Mouse (Mus musculus) limb, embryonic 14.5 days (tissue): ENCODE data around the gene Klhl11. TPM values are rescaled to one million over a fixed set of nuclear protein-coding genes. Genes with fewer than 3 reads are reported as not detected.

Source experiments
- ATAC-seq: fragments of 200-750 bp; cut with Nextera tagmentation; 2 replicates; pipeline ENCODE4 v1.8.0; 2017; ENCODE audit warnings: low read depth, moderate number of reproducible peaks, moderate TSS enrichment; ENCODE audit not compliant: low FRiP score
- DNase-seq: peaks from one replicate; pipeline ENCODE4 v3.0.0-alpha.2; 2015; ENCODE audit warnings: low spot score
- H3K27ac ChIP-seq: fragments of 300-500 bp; sonication (generic); replicated peaks from 2 replicates; pipeline ENCODE4 v1.5.1; 2014; ENCODE audit warnings: low read depth, mild to moderate bottlenecking, low read length, moderate library complexity, mixed read lengths
- H3K27me3 ChIP-seq: fragments of 300-500 bp; sonication (generic); 2 replicates; pipeline ENCODE4 v1.6.1; 2014; ENCODE audit warnings: low read length, mixed read lengths; ENCODE audit not compliant: control insufficient read depth, insufficient read depth
- H3K36me3 ChIP-seq: fragments of 300-500 bp; sonication (generic); 2 replicates; pipeline ENCODE4 v1.6.1; 2014; ENCODE audit warnings: mild to moderate bottlenecking, low read length, moderate library complexity, mixed read lengths; ENCODE audit not compliant: control insufficient read depth, insufficient read depth
- H3K4me1 ChIP-seq: fragments of 300-500 bp; sonication (generic); 2 replicates; pipeline ENCODE4 v1.6.1; 2014; ENCODE audit warnings: antibody characterized with exemption, low read length, mixed read lengths; ENCODE audit not compliant: control insufficient read depth, insufficient read depth
- H3K4me2 ChIP-seq: fragments of 300-500 bp; sonication (generic); replicated peaks from 2 replicates; pipeline ENCODE4 v1.6.1; 2014; ENCODE audit warnings: low read depth, mild to moderate bottlenecking, low read length, moderate library complexity; ENCODE audit not compliant: severe bottlenecking
- H3K4me3 ChIP-seq: fragments of 300-500 bp; sonication (generic); replicated peaks from 2 replicates; pipeline ENCODE4 v1.5.1; 2014; ENCODE audit warnings: low read length
- H3K9ac ChIP-seq: fragments of 300-500 bp; sonication (generic); 2 replicates; pipeline ENCODE4 v1.6.1; 2014; ENCODE audit warnings: mild to moderate bottlenecking, low read depth, low read length, moderate library complexity; ENCODE audit not compliant: severe bottlenecking
- H3K9me3 ChIP-seq: fragments of 300-500 bp; sonication (generic); 2 replicates; pipeline ENCODE4 v1.6.1; 2016; ENCODE audit warnings: low read length; ENCODE audit not compliant: control insufficient read depth
- POLR2A ChIP-seq: fragments of 200-500 bp; IDR thresholded peaks from 2 replicates; pipeline ENCODE4 v1.8.0; 2012; ENCODE audit warnings: inconsistent platforms, mild to moderate bottlenecking, moderate library complexity, borderline replicate concordance; ENCODE audit not compliant: insufficient read depth, insufficient read length; ENCODE audit errors: extremely low read depth
- WGBS: fragments of 180-500 bp; shearing (Covaris S2); extraction: QIAGEN DNeasy Blood & Tissue Kit; methylation state at CpG from one replicate; pipeline ENCODE4 v1.1.7; 2014; 5-methylcytosine and 5-hydroxymethylcytosine counted together
- polyA plus RNA-seq, 2 experiments: library from polyadenylated mRNA; depleted of rRNA in 1 of 2; stranded (reverse) in 1 of 2; unstranded in 1 of 2; fragments of >200 nt; fragmentation: Nextera tagmentation in 1 of 2; extraction: Ambion mirVana in 1 of 2; gene quantifications; 2 replicates each; pipeline versions ENCODE4 v1.2.1 to v1.2.3; 2012 to 2014

Gene Klhl11
- polyA plus RNA-seq, 2 experiments = 5.5 to 11.5 TPM

DNA sequence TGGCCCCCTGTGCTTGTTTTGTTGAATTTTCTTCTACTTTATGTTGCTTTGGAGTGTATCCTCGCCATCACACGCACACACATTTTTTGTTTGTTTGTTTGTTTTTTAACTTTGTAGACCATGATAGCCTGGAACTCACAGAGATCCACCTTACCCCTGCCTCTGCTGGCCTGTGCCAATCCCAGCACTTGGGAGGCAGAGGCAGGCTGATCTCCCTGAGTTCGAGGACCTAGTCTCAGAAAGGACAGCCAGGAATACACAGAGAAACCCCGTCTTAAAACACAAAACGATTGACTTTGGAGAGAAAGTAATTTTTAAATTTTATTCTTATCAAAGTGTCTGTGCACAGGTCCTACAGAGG is 374 bp upstream of the Klhl11 start:
- Histone ChIP-seq H3K9me3 (no peaks in the 10 kb centered on the region), H3K9ac (no peak overlapping the region), H3K27ac (0 out of 2 replicates have a peak overlapping the region, but pooled peaks have one; percentile 26), H3K4me2 (peak overlapping the region; percentile 90), H3K4me3 (peak overlapping the region; percentile 99), H3K36me3 (peaks cover 19% of the 10 kb centered on the region), H3K27me3 (no peaks in the 10 kb centered on the region), H3K4me1 (peaks cover 18% of the 10 kb centered on the region)
- TF ChIP-seq POLR2A = no peak
- DNase-seq (no peak), ATAC-seq (peak; percentile 23; the same call in 1 of the 2 replicates)
- WGBS = 41% methylated on average over 5 of the region's 5 CpGs

DNA sequence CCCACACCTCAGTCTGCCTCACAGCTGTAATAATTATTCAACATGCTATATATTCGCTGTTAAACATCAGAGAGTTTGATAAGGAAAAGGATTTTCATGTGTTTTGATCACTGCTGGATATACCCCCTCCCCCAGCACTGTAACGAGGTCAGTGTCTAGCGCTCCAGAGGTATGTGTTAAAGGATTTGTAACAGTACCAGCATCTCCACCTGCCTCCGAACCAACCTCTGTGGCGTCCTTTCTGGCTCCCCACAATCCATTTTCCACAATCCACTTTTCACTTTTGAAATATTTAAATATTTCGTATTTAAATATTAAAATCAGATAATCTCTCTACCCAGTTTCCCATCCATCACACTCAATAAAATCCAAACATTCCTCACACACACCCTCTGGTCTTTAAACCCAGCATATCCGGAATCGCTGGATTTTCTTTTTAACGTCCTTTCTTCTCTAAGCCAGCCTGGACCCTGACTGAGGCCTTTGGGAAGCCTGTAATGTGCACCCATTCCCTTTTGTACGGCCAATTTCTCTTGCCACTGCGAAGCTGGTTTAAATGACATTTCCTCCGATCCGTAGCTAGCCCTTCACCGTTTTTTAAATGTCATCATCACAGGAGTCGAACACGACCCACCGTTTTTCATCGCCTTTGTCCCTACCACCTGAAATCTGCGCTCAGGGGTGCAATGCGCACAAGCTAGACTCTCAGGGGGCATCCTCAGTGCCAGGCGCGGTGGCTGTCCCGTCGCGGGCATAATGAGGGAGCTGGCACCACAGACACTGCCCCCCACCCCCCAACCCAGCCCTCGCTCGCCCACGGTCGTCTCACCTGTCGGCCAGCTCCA is 967 bp downstream of the Klhl11 start:
- no peak for TF ChIP-seq POLR2A
- Histone ChIP-seq H3K9me3 (no peaks in the 10 kb centered on the region), H3K9ac (peak overlapping the region; percentile 93), H3K4me3 (peak overlapping the region; percentile 99), H3K4me1 (peaks cover 18% of the 10 kb centered on the region), H3K36me3 (peaks cover 13% of the 10 kb centered on the region; the same call in 1 of the 2 replicates), H3K4me2 (peak overlapping the region; percentile 90), H3K27me3 (no peaks in the 10 kb centered on the region), H3K27ac (peak overlapping the region; percentile 81; the same call in 1 of the 2 replicates)
- no peak for ATAC-seq
- no peak for DNase-seq
- 4% methylated on average over 30 of the region's 30 CpGs for WGBS

DNA sequence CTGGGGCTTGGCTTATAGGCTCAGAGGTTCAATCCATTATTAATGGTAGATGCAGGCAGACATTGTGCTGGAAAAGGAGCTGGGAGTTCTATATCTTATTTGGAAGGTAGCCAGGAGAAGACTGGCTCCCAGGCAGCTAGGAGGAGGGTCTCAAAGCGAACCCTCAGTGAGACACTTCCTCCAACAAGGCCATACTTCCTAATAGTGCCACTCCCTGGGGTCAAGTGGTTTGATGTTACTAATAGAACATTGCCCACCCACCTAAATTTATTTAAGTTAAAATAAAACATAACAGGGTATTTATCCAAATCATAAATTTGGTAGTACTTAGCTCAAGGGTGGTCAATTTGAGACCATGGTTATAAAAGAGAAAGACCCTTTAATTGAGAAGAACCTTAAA is 6.7 kb downstream of the Klhl11 start:
- Histone ChIP-seq H3K9ac (no peak overlapping the region), H3K9me3 (no peaks in the 10 kb centered on the region), H3K27ac (no peak overlapping the region), H3K27me3 (no peaks in the 10 kb centered on the region), H3K4me3 (no peak overlapping the region), H3K4me2 (no peak overlapping the region), H3K36me3 (peaks cover 33% of the 10 kb centered on the region), H3K4me1 (peaks cover 10% of the 10 kb centered on the region)
- ATAC-seq (no peak), DNase-seq (no peak)
- TF ChIP-seq POLR2A = no peak
- WGBS = 92% methylated on average over 1 of the region's 1 CpGs

DNA sequence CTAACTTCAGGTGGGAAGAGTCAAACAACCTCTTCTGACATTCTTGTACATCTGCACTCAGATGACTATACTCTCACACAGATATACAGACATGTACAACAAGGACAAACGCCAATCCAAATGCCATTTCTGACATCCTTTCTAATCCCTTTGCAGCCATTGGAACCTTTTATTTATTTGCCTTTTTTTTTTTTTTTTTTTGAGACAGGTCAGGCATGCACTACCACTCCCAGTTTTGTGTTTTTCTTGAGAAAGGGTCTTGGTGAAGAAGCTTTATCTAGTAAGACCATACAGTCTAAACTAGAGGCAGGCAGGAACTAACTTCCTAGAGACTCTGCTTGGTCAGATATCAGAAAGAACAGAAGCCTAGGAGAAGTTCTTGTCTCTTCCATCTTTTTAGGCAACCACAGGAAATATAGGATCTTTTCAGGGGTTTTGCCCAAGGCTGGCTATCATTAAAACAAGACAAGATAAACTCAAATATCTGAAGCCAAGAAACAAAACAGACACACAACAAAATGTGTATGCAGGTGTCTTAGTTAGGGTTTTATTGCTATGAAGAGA is 7.2 kb downstream of the Klhl11 start:
- ATAC-seq (no peak), DNase-seq (no peak)
- H3K9ac ChIP-seq = no peak overlapping the region
- H3K27ac ChIP-seq = no peak overlapping the region
- WGBS = 91% methylated on average over 1 of the region's 1 CpGs
- H3K4me1 ChIP-seq = peaks cover 5% of the 10 kb centered on the region
- H3K27me3 ChIP-seq = no peaks in the 10 kb centered on the region
- H3K4me2 ChIP-seq = no peak overlapping the region
- peaks cover 33% of the 10 kb centered on the region for H3K36me3 ChIP-seq
- TF ChIP-seq POLR2A = no peak
- H3K4me3 ChIP-seq = no peak overlapping the region
- H3K9me3 ChIP-seq = no peaks in the 10 kb centered on the region

DNA sequence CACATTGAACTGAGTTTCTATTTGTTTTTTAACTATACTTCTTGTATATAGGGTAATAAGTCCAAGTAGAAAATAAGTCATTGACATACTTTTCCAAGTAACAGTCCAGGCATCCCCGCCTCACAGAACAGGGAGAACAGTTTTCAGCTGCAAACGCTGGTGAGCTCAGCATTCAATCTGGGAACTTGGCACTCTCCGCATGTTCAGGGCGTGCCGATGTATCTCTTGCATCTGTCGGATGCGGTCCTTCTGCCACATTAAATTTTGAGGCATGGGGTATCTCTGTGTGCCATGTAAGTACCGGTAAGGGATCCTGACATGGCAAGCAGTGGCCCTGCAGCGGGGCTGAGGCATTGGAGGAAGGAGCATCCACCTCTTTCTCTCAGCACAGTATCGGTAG is 9.8 kb downstream of the Klhl11 start:
- WGBS = 92% methylated on average over 10 of the region's 10 CpGs
- no peak overlapping the region for H3K4me3 ChIP-seq
- H3K36me3 ChIP-seq = peaks cover 41% of the 10 kb centered on the region
- no peak for DNase-seq
- H3K9me3 ChIP-seq = no peaks in the 10 kb centered on the region
- H3K4me1 ChIP-seq = no peaks in the 10 kb centered on the region
- no peak for ATAC-seq
- H3K27ac ChIP-seq = no peak overlapping the region
- H3K4me2 ChIP-seq = no peak overlapping the region
- TF ChIP-seq POLR2A = no peak
- no peaks in the 10 kb centered on the region for H3K27me3 ChIP-seq
- H3K9ac ChIP-seq = no peak overlapping the region
